Mouse (Mus musculus): Measurements from ENCODE around the gene Tbl2. TPM values are rescaled to one million over a fixed set of nuclear protein-coding genes. Genes with fewer than 3 reads are reported as not detected.
A peak's percentile ranks its signal among the peaks of the same experiment; 100 is the strongest.

Tbl2 gene
- polyA plus RNA-seq, 1 experiment from 2014 or later = 15.3 TPM

DNA sequence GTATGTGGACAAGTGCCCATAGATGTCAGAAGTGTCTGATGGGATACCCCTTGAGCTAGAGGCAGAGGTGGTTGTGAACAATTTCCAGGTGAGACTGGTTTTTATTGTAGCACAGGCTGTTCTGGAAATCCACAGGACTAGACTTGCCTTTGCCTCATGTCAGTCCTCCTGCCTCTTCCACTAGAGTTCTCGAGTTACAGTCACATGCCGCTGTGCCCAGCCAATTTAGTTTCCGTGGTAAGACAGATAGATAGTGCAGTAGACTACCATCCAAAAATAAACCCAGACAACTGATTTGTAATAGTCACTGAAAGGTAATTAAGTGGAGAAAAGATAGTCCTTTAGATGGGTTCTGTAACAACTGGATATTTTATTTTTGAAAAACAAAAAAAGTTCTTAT lies 53.3 kb downstream of the Tbl2 start:
- Histone ChIP-seq H3K4me3 (replicated peaks; ENCODE audit: low read depth, low read length) (no peak overlapping the region), H3K27ac (replicated peaks; ENCODE audit: low read depth, low read length) (no peak overlapping the region), H3K9ac (replicated peaks; ENCODE audit: low read length) (no peak overlapping the region), H3K4me2 (ENCODE audit: low read length) (no peak overlapping the region), H3K4me1 (ENCODE audit: control insufficient read depth, insufficient read depth, low read length) (no peaks in the 10 kb centered on the region), H3K36me3 (ENCODE audit: control insufficient read depth, insufficient read depth, low read length) (peaks cover 82% of the 10 kb centered on the region), H3K27me3 (ENCODE audit: control insufficient read depth, insufficient read depth, low read length) (no peaks in the 10 kb centered on the region), H3K9me3 (ENCODE audit: control insufficient read depth, low read length) (no peaks in the 10 kb centered on the region)
- 94% methylated on average over 3 of the region's 3 CpGs for WGBS
- ATAC-seq (ENCODE audit: low FRiP score, low TSS enrichment) (no peak), DNase-seq (no peak)

DNA sequence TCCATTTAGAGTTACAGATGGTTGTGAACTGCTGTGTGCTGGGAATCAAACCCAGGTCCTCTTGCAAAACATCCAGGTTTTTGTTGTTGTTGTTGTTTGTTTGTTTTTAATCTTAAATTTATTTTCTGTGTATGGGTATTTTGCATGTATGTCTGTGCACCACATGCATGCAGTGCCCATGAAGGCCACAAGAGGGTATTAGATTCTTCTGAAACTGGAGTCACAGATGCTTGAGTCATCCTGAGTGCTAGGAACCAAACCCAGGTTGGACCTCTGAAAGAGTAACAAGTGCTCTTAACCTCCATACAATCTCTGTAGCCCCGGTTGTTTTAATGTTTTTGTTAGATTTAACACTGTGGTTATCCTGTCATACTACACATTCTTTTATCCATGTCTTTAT lies 58.7 kb downstream of the Tbl2 start:
- peak; percentile 17 for DNase-seq
- H3K9me3 ChIP-seq (ENCODE audit: control insufficient read depth, low read length) = no peaks in the 10 kb centered on the region
- H3K27me3 ChIP-seq (ENCODE audit: control insufficient read depth, insufficient read depth, low read length) = no peaks in the 10 kb centered on the region
- no peak overlapping the region for H3K27ac ChIP-seq (replicated peaks; ENCODE audit: low read depth, low read length)
- ATAC-seq (ENCODE audit: low FRiP score, low TSS enrichment) = no peak
- peaks cover 92% of the 10 kb centered on the region for H3K36me3 ChIP-seq (ENCODE audit: control insufficient read depth, insufficient read depth, low read length)
- no peaks in the 10 kb centered on the region for H3K4me1 ChIP-seq (ENCODE audit: control insufficient read depth, insufficient read depth, low read length)
- H3K4me2 ChIP-seq (ENCODE audit: low read length) = no peak overlapping the region
- no peak overlapping the region for H3K4me3 ChIP-seq (replicated peaks; ENCODE audit: low read depth, low read length)
- WGBS = 95% methylated on average over 1 of the region's 1 CpGs
- no peak overlapping the region for H3K9ac ChIP-seq (replicated peaks; ENCODE audit: low read length)

Small RNAs within 50 kb of the gene (microRNA-seq; reads per million reads assigned to microRNA genes)
- gene Gm25315 = not detected

Other genes with a start within 250 kb of the Tbl2 start
- gene Tmem270, start 242.9 kb upstream of the Tbl2 start, polyA plus RNA-seq (2014; fragmentation: Nextera tagmentation; extraction: Ambion mirVana) = not detected in 2 replicates
- gene Cldn13, start 234.1 kb upstream of the Tbl2 start, polyA plus RNA-seq (2014; fragmentation: Nextera tagmentation; extraction: Ambion mirVana) = not detected in 2 replicates
- gene Mettl27, start 217.3 kb upstream of the Tbl2 start, polyA plus RNA-seq (2014; fragmentation: Nextera tagmentation; extraction: Ambion mirVana) = 6.0 and 6.3 TPM in 2 replicates
- gene Cldn4, start 202.7 kb upstream of the Tbl2 start, polyA plus RNA-seq (2014; fragmentation: Nextera tagmentation; extraction: Ambion mirVana) = not detected in 2 replicates
- 0.81 and 1.3 TPM in 2 replicates for gene Cldn3, start 163.4 kb upstream of the Tbl2 start, polyA plus RNA-seq (2014; fragmentation: Nextera tagmentation; extraction: Ambion mirVana)
- gene Abhd11, start 140.5 kb upstream of the Tbl2 start, polyA plus RNA-seq (2014; fragmentation: Nextera tagmentation; extraction: Ambion mirVana) = 58.0 and 81.5 TPM in 2 replicates
- 106 and 137 TPM in 2 replicates for gene Stx1a, start 126.2 kb upstream of the Tbl2 start, polyA plus RNA-seq (2014; fragmentation: Nextera tagmentation; extraction: Ambion mirVana)
- 47.3 and 49.3 TPM in 2 replicates for gene Dnajc30, start 85.5 kb upstream of the Tbl2 start, polyA plus RNA-seq (2014; fragmentation: Nextera tagmentation; extraction: Ambion mirVana)
- 63.8 and 71.7 TPM in 2 replicates for gene Bud23, start 84.7 kb upstream of the Tbl2 start, polyA plus RNA-seq (2014; fragmentation: Nextera tagmentation; extraction: Ambion mirVana)
- gene Vps37d, start 71.4 kb upstream of the Tbl2 start, polyA plus RNA-seq (2014; fragmentation: Nextera tagmentation; extraction: Ambion mirVana) = 33.4 and 40.7 TPM in 2 replicates
- gene Mlxipl, start 59.8 kb upstream of the Tbl2 start, polyA plus RNA-seq (2014; fragmentation: Nextera tagmentation; extraction: Ambion mirVana) = 0.43 and 0.68 TPM in 2 replicates
- gene Bcl7b, start 18.6 kb downstream of the Tbl2 start, polyA plus RNA-seq (2014; fragmentation: Nextera tagmentation; extraction: Ambion mirVana) = 38.8 and 43.0 TPM in 2 replicates
- 30.1 and 43.9 TPM in 2 replicates for gene Baz1b, start 37.6 kb downstream of the Tbl2 start, polyA plus RNA-seq (2014; fragmentation: Nextera tagmentation; extraction: Ambion mirVana)
- 8.7 and 11.9 TPM in 2 replicates for gene Fzd9, start 101.6 kb downstream of the Tbl2 start, polyA plus RNA-seq (2014; fragmentation: Nextera tagmentation; extraction: Ambion mirVana)
- gene Fkbp6, start 200.4 kb downstream of the Tbl2 start, polyA plus RNA-seq (2014; fragmentation: Nextera tagmentation; extraction: Ambion mirVana) = 0.38 TPM in 1 of 2 replicates, not detected in the other
- gene Trim50, start 203.6 kb downstream of the Tbl2 start, polyA plus RNA-seq (2014; fragmentation: Nextera tagmentation; extraction: Ambion mirVana) = not detected in 2 replicates
- gene Nsun5, start 220.3 kb downstream of the Tbl2 start, polyA plus RNA-seq (2014; fragmentation: Nextera tagmentation; extraction: Ambion mirVana) = 21.9 and 30.9 TPM in 2 replicates
- 14.4 and 15.2 TPM in 2 replicates for gene Pom121, start 244.9 kb downstream of the Tbl2 start, polyA plus RNA-seq (2014; fragmentation: Nextera tagmentation; extraction: Ambion mirVana)